Mouse (Mus musculus) cerebellum, adult (tissue): ENCODE measurements around the gene Sec16a.

Experiments used
- ATAC-seq: cut with Nextera tagmentation; 2 replicates; pipeline ENCODE4 v1.9.2; 2017; ENCODE audit warnings: mild to moderate bottlenecking, moderate library complexity, mixed read lengths; ENCODE audit not compliant: insufficient number of reproducible peaks, low FRiP score, low TSS enrichment

The Sec16a gene

GRCm38 (mm10) chr2:26474789-26475504 lies 29.9 kb upstream of the Sec16a start:
- ATAC-seq: no peak

GRCm38 (mm10) chr2:26472312-26473090 lies 27.5 kb upstream of the Sec16a start:
- no peak for ATAC-seq

GRCm38 (mm10) chr2:26471652-26472285 lies 26.8 kb upstream of the Sec16a start:
- ATAC-seq: no peak

GRCm38 (mm10) chr2:26470967-26471366 lies 26.0 kb upstream of the Sec16a start:
- ATAC-seq: no peak

GRCm38 (mm10) chr2:26468376-26468775 lies 23.4 kb upstream of the Sec16a start:
- ATAC-seq: no peak

GRCm38 (mm10) chr2:26463412-26463811 lies 18.4 kb upstream of the Sec16a start:
- ATAC-seq: no peak

- no peak for ATAC-seq
Observed at GRCm38 (mm10) chr2:26462980-26463379, 18.0 kb upstream of the Sec16a start.

GRCm38 (mm10) chr2:26461667-26462066 lies 16.7 kb upstream of the Sec16a start:
- ATAC-seq: no peak

GRCm38 (mm10) chr2:26460837-26461236 lies 15.8 kb upstream of the Sec16a start:
- ATAC-seq: no peak

- no peak for ATAC-seq
Observed at GRCm38 (mm10) chr2:26460097-26460646, 15.2 kb upstream of the Sec16a start.

- no peak for ATAC-seq
Observed at GRCm38 (mm10) chr2:26459478-26459877, 14.5 kb upstream of the Sec16a start.

GRCm38 (mm10) chr2:26458402-26459124 lies 13.5 kb upstream of the Sec16a start:
- no peak for ATAC-seq

- no peak for ATAC-seq
Observed at GRCm38 (mm10) chr2:26449121-26450060, 4.4 kb upstream of the Sec16a start.

- ATAC-seq: no peak
Observed at GRCm38 (mm10) chr2:26447451-26447850, 2.4 kb upstream of the Sec16a start.

GRCm38 (mm10) chr2:26446671-26447070 lies 1.7 kb upstream of the Sec16a start:
- no peak for ATAC-seq

- ATAC-seq: peak; percentile 70
Observed at GRCm38 (mm10) chr2:26445666-26446445, 840 bp upstream of the Sec16a start.

- no peak for ATAC-seq
Observed at GRCm38 (mm10) chr2:26444368-26444767, 648 bp downstream of the Sec16a start.

GRCm38 (mm10) chr2:26443876-26444275 lies 1.1 kb downstream of the Sec16a start:
- ATAC-seq: no peak

- ATAC-seq: no peak
Observed at GRCm38 (mm10) chr2:26442843-26443242, 2.2 kb downstream of the Sec16a start.
